Mouse (Mus musculus) erythroid progenitor cell, adult 5-6 weeks (primary cell): ENCODE data around the gene Lrrc23. TPM values are rescaled to one million over a fixed set of nuclear protein-coding genes. Genes with fewer than 3 reads are reported as not detected.

Source experiments
- ATAC-seq: replicated peaks from 2 replicates; pipeline ENCODE4 v1.8.0; 2016; ENCODE audit warnings: moderate number of reproducible peaks, mild to moderate bottlenecking, moderate TSS enrichment, inconsistent platforms; ENCODE audit not compliant: poor library complexity, low FRiP score, severe bottlenecking
- total RNA-seq, 2 experiments: library from RNA; stranded (forward) in 1 of 2; stranded (reverse) in 1 of 2; fragments of 150-400 nt in 1 of 2; fragments of 186-747, 209-891 nt in 1 of 2; gene quantifications; 2 replicates each; pipeline versions ENCODE4 v1.2.3 to v1.2.4; 2015 to 2017; ENCODE audit warnings: low replicate concordance in 2 of 2

Gene Lrrc23
- total RNA-seq, 2 experiments from 2014 or later = not detected

- ATAC-seq = no peak
Observed at GRCm38 (mm10) chr6:124728621-124729020, 50.9 kb downstream of the Lrrc23 start.

GRCm38 (mm10) chr6:124724472-124724871 is 55.1 kb downstream of the Lrrc23 start:
- no peak for ATAC-seq

- no peak for ATAC-seq
Observed at GRCm38 (mm10) chr6:124723541-124723940, 56.0 kb downstream of the Lrrc23 start.

- no peak for ATAC-seq
Observed at GRCm38 (mm10) chr6:124722876-124723473, 56.6 kb downstream of the Lrrc23 start.

- no peak for ATAC-seq
Observed at GRCm38 (mm10) chr6:124720904-124721303, 58.6 kb downstream of the Lrrc23 start.

Other genes with a start within 250 kb of the Lrrc23 start
- gene C1s1, start 237.4 kb downstream of the Lrrc23 start, total RNA-seq (2015; ENCODE audit: low replicate concordance) = 0.84 TPM in 1 of 2 replicates, not detected in the other
- gene C1s1, start 237.4 kb downstream of the Lrrc23 start, total RNA-seq (2017; ENCODE audit: low replicate concordance) = 1.4 TPM in 1 of 2 replicates, not detected in the other
- gene C1rb, start 209.4 kb downstream of the Lrrc23 start, total RNA-seq (2015; ENCODE audit: low replicate concordance) = not detected in 2 replicates
- not detected in 2 replicates for gene C1rb, start 209.4 kb downstream of the Lrrc23 start, total RNA-seq (2017; ENCODE audit: low replicate concordance)
- gene C1s2, start 143.6 kb downstream of the Lrrc23 start, total RNA-seq (2015; ENCODE audit: low replicate concordance) = not detected in 2 replicates
- not detected in 2 replicates for gene C1s2, start 143.6 kb downstream of the Lrrc23 start, total RNA-seq (2017; ENCODE audit: low replicate concordance)
- 452 and 538 TPM in 2 replicates for gene Lpcat3, start 116.7 kb downstream of the Lrrc23 start, total RNA-seq (2015; ENCODE audit: low replicate concordance)
- gene Lpcat3, start 116.7 kb downstream of the Lrrc23 start, total RNA-seq (2017; ENCODE audit: low replicate concordance) = 191 and 249 TPM in 2 replicates
- gene Emg1, start 67.5 kb downstream of the Lrrc23 start, total RNA-seq (2015; ENCODE audit: low replicate concordance) = 103 and 153 TPM in 2 replicates
- gene Emg1, start 67.5 kb downstream of the Lrrc23 start, total RNA-seq (2017; ENCODE audit: low replicate concordance) = 69.4 and 86.4 TPM in 2 replicates
- gene Phb2, start 67.4 kb downstream of the Lrrc23 start, total RNA-seq (2015; ENCODE audit: low replicate concordance) = 61.2 and 143 TPM in 2 replicates
- gene Phb2, start 67.4 kb downstream of the Lrrc23 start, total RNA-seq (2017; ENCODE audit: low replicate concordance) = 76.0 and 79.9 TPM in 2 replicates
- 39.3 and 91.8 TPM in 2 replicates for gene Ptpn6, start 41.0 kb downstream of the Lrrc23 start, total RNA-seq (2015; ENCODE audit: low replicate concordance)
- gene Ptpn6, start 41.0 kb downstream of the Lrrc23 start, total RNA-seq (2017; ENCODE audit: low replicate concordance) = 91.8 and 94.2 TPM in 2 replicates
- gene Grcc10, start 38.4 kb downstream of the Lrrc23 start, total RNA-seq (2015; ENCODE audit: low replicate concordance) = 26.0 and 63.4 TPM in 2 replicates
- 21.9 and 23.3 TPM in 2 replicates for gene Grcc10, start 38.4 kb downstream of the Lrrc23 start, total RNA-seq (2017; ENCODE audit: low replicate concordance)
- gene Gm45234, start 23.7 kb downstream of the Lrrc23 start, total RNA-seq (2015; ENCODE audit: low replicate concordance) = not detected in 2 replicates
- gene Gm45234, start 23.7 kb downstream of the Lrrc23 start, total RNA-seq (2017; ENCODE audit: low replicate concordance) = not detected in 2 replicates
- gene Atn1, start 23.2 kb downstream of the Lrrc23 start, total RNA-seq (2015; ENCODE audit: low replicate concordance) = 9.4 and 13.8 TPM in 2 replicates
- 0.15 and 0.51 TPM in 2 replicates for gene Atn1, start 23.2 kb downstream of the Lrrc23 start, total RNA-seq (2017; ENCODE audit: low replicate concordance)
- gene Eno2, start 10.1 kb downstream of the Lrrc23 start, total RNA-seq (2015; ENCODE audit: low replicate concordance) = not detected in 2 replicates
- not detected in 2 replicates for gene Eno2, start 10.1 kb downstream of the Lrrc23 start, total RNA-seq (2017; ENCODE audit: low replicate concordance)
- 3.4 and 9.7 TPM in 2 replicates for gene Spsb2, start 28.9 kb upstream of the Lrrc23 start, total RNA-seq (2015; ENCODE audit: low replicate concordance)
- 7.6 and 8.2 TPM in 2 replicates for gene Spsb2, start 28.9 kb upstream of the Lrrc23 start, total RNA-seq (2017; ENCODE audit: low replicate concordance)
- 19.1 and 64.1 TPM in 2 replicates for gene Tpi1, start 34.6 kb upstream of the Lrrc23 start, total RNA-seq (2015; ENCODE audit: low replicate concordance)
- gene Tpi1, start 34.6 kb upstream of the Lrrc23 start, total RNA-seq (2017; ENCODE audit: low replicate concordance) = 17.7 and 17.9 TPM in 2 replicates
- gene Usp5, start 49.8 kb upstream of the Lrrc23 start, total RNA-seq (2015; ENCODE audit: low replicate concordance) = 35.6 and 60.5 TPM in 2 replicates
- 41.2 and 53.1 TPM in 2 replicates for gene Usp5, start 49.8 kb upstream of the Lrrc23 start, total RNA-seq (2017; ENCODE audit: low replicate concordance)
- 529 and 565 TPM in 2 replicates for gene Cdca3, start 49.8 kb upstream of the Lrrc23 start, total RNA-seq (2015; ENCODE audit: low replicate concordance)
- gene Cdca3, start 49.8 kb upstream of the Lrrc23 start, total RNA-seq (2017; ENCODE audit: low replicate concordance) = 409 and 459 TPM in 2 replicates
- gene Gnb3, start 60.5 kb upstream of the Lrrc23 start, total RNA-seq (2015; ENCODE audit: low replicate concordance) = not detected in 2 replicates
- gene Gnb3, start 60.5 kb upstream of the Lrrc23 start, total RNA-seq (2017; ENCODE audit: low replicate concordance) = not detected in 2 replicates
- 1.1 and 2.5 TPM in 2 replicates for gene P3h3, start 78.0 kb upstream of the Lrrc23 start, total RNA-seq (2015; ENCODE audit: low replicate concordance)
- 0.83 and 3.0 TPM in 2 replicates for gene P3h3, start 78.0 kb upstream of the Lrrc23 start, total RNA-seq (2017; ENCODE audit: low replicate concordance)
- not detected in 2 replicates for gene Gpr162, start 84.3 kb upstream of the Lrrc23 start, total RNA-seq (2015; ENCODE audit: low replicate concordance)
- not detected in 2 replicates for gene Gpr162, start 84.3 kb upstream of the Lrrc23 start, total RNA-seq (2017; ENCODE audit: low replicate concordance)
- gene Cd4, start 108.5 kb upstream of the Lrrc23 start, total RNA-seq (2015; ENCODE audit: low replicate concordance) = 4.3 and 12.2 TPM in 2 replicates
- 5.0 and 6.8 TPM in 2 replicates for gene Cd4, start 108.5 kb upstream of the Lrrc23 start, total RNA-seq (2017; ENCODE audit: low replicate concordance)
- gene Lag3, start 132.0 kb upstream of the Lrrc23 start, total RNA-seq (2015; ENCODE audit: low replicate concordance) = 1.8 TPM in 1 of 2 replicates, not detected in the other
- 0.90 TPM in 1 of 2 replicates, not detected in the other for gene Lag3, start 132.0 kb upstream of the Lrrc23 start, total RNA-seq (2017; ENCODE audit: low replicate concordance)
- 15.5 and 20.5 TPM in 2 replicates for gene Ptms, start 140.4 kb upstream of the Lrrc23 start, total RNA-seq (2015; ENCODE audit: low replicate concordance)
- 7.9 and 18.6 TPM in 2 replicates for gene Ptms, start 140.4 kb upstream of the Lrrc23 start, total RNA-seq (2017; ENCODE audit: low replicate concordance)
- 44.0 and 45.3 TPM in 2 replicates for gene Mlf2, start 151.7 kb upstream of the Lrrc23 start, total RNA-seq (2015; ENCODE audit: low replicate concordance)
- 18.5 and 42.2 TPM in 2 replicates for gene Mlf2, start 151.7 kb upstream of the Lrrc23 start, total RNA-seq (2017; ENCODE audit: low replicate concordance)
- gene Cops7a, start 185.8 kb upstream of the Lrrc23 start, total RNA-seq (2015; ENCODE audit: low replicate concordance) = 14.3 and 17.3 TPM in 2 replicates
- 4.1 and 4.9 TPM in 2 replicates for gene Cops7a, start 185.8 kb upstream of the Lrrc23 start, total RNA-seq (2017; ENCODE audit: low replicate concordance)
- not detected in 2 replicates for gene Pianp, start 217.0 kb upstream of the Lrrc23 start, total RNA-seq (2015; ENCODE audit: low replicate concordance)
- gene Pianp, start 217.0 kb upstream of the Lrrc23 start, total RNA-seq (2017; ENCODE audit: low replicate concordance) = not detected in 2 replicates
- 49.4 and 54.1 TPM in 2 replicates for gene Zfp384, start 229.4 kb upstream of the Lrrc23 start, total RNA-seq (2015; ENCODE audit: low replicate concordance)
- gene Zfp384, start 229.4 kb upstream of the Lrrc23 start, total RNA-seq (2017; ENCODE audit: low replicate concordance) = 25.8 and 41.2 TPM in 2 replicates